Mouse (Mus musculus): ENCODE results near the gene Tldc1. TPM values are rescaled to one million over a fixed set of nuclear protein-coding genes. Genes with fewer than 3 reads are reported as not detected.

Tldc1 gene
- polyA plus RNA-seq, 1 experiment from 2014 or later: 9.1 TPM

DNA sequence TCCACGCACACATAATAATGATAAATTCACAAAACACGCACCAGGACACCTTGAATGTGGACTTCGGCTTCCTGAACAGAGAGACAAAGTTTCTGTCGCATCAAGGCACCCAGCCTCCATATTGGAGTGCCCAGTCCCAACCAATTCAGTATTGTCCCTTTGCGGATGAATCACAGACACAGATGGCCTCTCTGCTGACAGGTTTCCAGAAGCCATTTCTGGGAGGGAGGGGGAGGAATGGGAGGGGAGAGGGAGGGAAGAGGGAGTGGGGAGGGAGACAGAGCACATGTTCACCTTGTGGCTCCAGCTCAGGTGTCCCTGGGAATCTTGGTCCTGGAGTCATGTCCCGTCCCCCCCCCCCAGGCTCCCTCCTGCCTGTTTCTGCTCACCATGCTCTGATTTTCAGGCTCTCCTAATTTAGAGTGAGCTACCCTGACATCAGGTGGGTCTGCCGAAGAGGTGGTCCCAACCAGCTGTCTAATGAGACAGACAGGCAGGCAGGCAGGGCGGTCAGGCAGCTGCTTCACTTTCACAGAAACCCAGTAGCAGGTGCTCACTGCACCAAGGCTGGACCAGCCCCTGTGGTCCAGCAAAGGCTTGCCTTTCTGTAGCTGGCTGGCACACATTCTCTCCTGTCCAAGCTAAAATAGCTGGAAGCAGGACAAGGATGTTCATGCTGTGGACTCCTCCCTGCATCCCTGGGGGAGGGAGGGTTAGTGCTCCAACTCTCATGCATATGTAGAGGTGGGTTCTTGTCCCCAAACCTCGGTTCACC, 10.6 kb upstream of the Tldc1 start:
- Histone ChIP-seq H3K4me2 (replicated peaks; ENCODE audit: low read depth) (no peak overlapping the region), H3K9ac (ENCODE audit: low read length) (no peak overlapping the region), H3K27ac (replicated peaks) (no peak overlapping the region), H3K27me3 (ENCODE audit: control insufficient read depth, insufficient read depth, low read length) (no peaks in the 10 kb centered on the region), H3K4me3 (ENCODE audit: low read depth, low read length) (no peak overlapping the region), H3K36me3 (ENCODE audit: control insufficient read depth, insufficient read depth, low read length) (no peaks in the 10 kb centered on the region), H3K4me1 (replicated peaks; ENCODE audit: control insufficient read depth, insufficient read depth) (0 out of 2 replicates have a peak, but pooled peaks cover 2% of the 10 kb centered on the region), H3K9me3 (ENCODE audit: control insufficient read depth, low read length) (no peaks in the 10 kb centered on the region)
- TF ChIP-seq EP300 (optimal IDR thresholded peaks at IDR 0.05): no peak
- DNase-seq (ENCODE audit: low spot score) (no peak), ATAC-seq (ENCODE audit: low FRiP score, low TSS enrichment) (no peak)
- 79% methylated on average over 9 of the region's 9 CpGs for WGBS

DNA sequence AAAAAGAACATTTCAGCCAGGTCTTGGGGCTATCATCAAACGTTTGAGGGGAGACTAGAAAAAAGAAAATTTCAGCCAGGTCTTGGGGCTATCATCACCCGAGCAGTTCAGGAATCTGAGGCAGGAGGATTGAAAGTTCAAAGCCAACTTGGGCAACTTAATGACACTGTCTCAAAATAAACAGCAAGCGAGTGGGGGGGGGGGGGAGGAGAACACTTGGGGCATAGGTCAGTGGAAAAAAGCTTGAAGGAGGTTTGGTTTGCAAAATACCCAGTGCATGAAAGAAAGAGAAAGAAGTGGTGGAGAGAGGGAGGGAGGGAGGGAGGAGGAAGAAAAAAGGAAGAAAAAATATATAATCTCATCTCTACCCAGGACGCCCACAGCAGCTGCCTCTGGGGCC, 9.1 kb upstream of the Tldc1 start:
- no peak for TF ChIP-seq EP300 (optimal IDR thresholded peaks at IDR 0.05)
- TF ChIP-seq CTCF (IDR thresholded peaks at IDR 0.05; ENCODE audit: low read depth): no peak
- ATAC-seq (ENCODE audit: low FRiP score, low TSS enrichment): no peak
- H3K27me3 ChIP-seq (ENCODE audit: control insufficient read depth, insufficient read depth, low read length): no peaks in the 10 kb centered on the region
- H3K27ac ChIP-seq (replicated peaks): no peak overlapping the region
- no peak overlapping the region for H3K4me3 ChIP-seq (ENCODE audit: low read depth, low read length)
- 43% methylated on average over 4 of the region's 4 CpGs for WGBS
- H3K4me2 ChIP-seq (replicated peaks; ENCODE audit: low read depth): no peak overlapping the region
- H3K9me3 ChIP-seq (ENCODE audit: control insufficient read depth, low read length): no peaks in the 10 kb centered on the region
- H3K9ac ChIP-seq (ENCODE audit: low read length): no peak overlapping the region
- DNase-seq (ENCODE audit: low spot score): no peak
- H3K4me1 ChIP-seq (replicated peaks; ENCODE audit: control insufficient read depth, insufficient read depth): 0 out of 2 replicates have a peak, but pooled peaks cover 2% of the 10 kb centered on the region
- no peaks in the 10 kb centered on the region for H3K36me3 ChIP-seq (ENCODE audit: control insufficient read depth, insufficient read depth, low read length)

DNA sequence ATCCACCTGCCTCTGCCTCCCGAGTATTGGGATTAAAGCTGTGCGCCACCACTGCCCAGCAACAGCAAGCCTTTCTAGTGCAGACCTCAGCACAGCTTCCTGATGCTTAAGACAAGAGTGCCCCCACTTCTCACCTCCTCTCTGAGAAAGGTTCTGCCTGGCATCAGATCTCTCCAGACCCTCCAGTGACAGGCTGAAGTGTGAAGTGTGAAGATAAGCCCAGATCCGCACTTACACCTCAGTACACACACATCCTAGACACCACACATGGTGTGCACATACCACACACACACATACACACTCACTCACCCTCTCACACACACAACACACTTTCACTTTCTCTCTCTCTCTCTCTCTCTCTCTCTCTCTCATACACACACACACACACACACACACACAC, 8.7 kb upstream of the Tldc1 start:
- DNase-seq (ENCODE audit: low spot score): no peak
- no peak for ATAC-seq (ENCODE audit: low FRiP score, low TSS enrichment)
- H3K27me3 ChIP-seq (ENCODE audit: control insufficient read depth, insufficient read depth, low read length): no peaks in the 10 kb centered on the region
- H3K27ac ChIP-seq (replicated peaks): no peak overlapping the region
- TF ChIP-seq EP300 (optimal IDR thresholded peaks at IDR 0.05) (no peak), CTCF (IDR thresholded peaks at IDR 0.05; ENCODE audit: low read depth) (no peak)
- WGBS: 78% methylated on average over 3 of the region's 3 CpGs
- H3K9me3 ChIP-seq (ENCODE audit: control insufficient read depth, low read length): no peaks in the 10 kb centered on the region
- no peaks in the 10 kb centered on the region for H3K36me3 ChIP-seq (ENCODE audit: control insufficient read depth, insufficient read depth, low read length)
- H3K4me2 ChIP-seq (replicated peaks; ENCODE audit: low read depth): no peak overlapping the region
- no peak overlapping the region for H3K9ac ChIP-seq (ENCODE audit: low read length)
- no peak overlapping the region for H3K4me3 ChIP-seq (ENCODE audit: low read depth, low read length)
- 0 out of 2 replicates have a peak, but pooled peaks cover 2% of the 10 kb centered on the region for H3K4me1 ChIP-seq (replicated peaks; ENCODE audit: control insufficient read depth, insufficient read depth)

DNA sequence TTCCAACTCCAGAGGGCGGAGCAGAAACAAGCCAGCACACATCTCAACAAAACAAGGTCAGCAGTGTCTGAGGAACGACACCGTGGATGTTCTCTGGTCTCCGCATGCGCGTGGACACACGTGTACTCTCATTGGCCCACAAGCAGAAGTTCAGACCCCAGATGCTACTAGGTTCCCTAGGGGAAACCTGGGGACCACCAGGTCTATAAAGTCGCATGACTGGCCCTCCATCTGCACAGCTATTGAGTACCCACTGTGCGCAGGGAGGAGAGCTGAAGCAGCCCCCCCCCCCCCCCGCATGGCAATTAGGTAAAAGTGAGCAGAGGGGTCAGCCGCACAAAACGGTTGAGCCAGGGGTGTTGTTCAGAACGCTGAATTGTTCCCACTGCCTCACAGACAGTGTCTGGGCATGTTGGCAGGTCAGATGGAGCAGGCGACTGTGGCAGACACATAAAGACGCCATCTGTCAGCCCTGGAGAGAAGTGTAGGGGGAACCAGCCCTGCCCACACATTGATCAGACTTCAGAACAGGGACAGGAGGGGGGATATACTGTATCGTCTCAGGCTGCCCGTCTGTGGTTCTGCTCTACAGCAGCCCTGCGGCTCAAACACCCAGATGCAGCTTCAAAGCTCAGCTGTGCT, 7.7 kb upstream of the Tldc1 start:
- Histone ChIP-seq H3K27me3 (ENCODE audit: control insufficient read depth, insufficient read depth, low read length) (no peaks in the 10 kb centered on the region), H3K4me1 (replicated peaks; ENCODE audit: control insufficient read depth, insufficient read depth) (no peaks in the 10 kb centered on the region), H3K9me3 (ENCODE audit: control insufficient read depth, low read length) (no peaks in the 10 kb centered on the region), H3K9ac (ENCODE audit: low read length) (no peak overlapping the region), H3K4me2 (replicated peaks; ENCODE audit: low read depth) (no peak overlapping the region), H3K27ac (replicated peaks) (no peak overlapping the region), H3K36me3 (ENCODE audit: control insufficient read depth, insufficient read depth, low read length) (no peaks in the 10 kb centered on the region), H3K4me3 (ENCODE audit: low read depth, low read length) (no peak overlapping the region)
- DNase-seq (ENCODE audit: low spot score): no peak
- TF ChIP-seq CTCF (IDR thresholded peaks at IDR 0.05; ENCODE audit: low read depth) (peak; percentile 21; the same call in 1 of the 2 replicates), EP300 (optimal IDR thresholded peaks at IDR 0.05) (no peak)
- ATAC-seq (ENCODE audit: low FRiP score, low TSS enrichment): no peak
- 56% methylated on average over 18 of the region's 18 CpGs for WGBS

DNA sequence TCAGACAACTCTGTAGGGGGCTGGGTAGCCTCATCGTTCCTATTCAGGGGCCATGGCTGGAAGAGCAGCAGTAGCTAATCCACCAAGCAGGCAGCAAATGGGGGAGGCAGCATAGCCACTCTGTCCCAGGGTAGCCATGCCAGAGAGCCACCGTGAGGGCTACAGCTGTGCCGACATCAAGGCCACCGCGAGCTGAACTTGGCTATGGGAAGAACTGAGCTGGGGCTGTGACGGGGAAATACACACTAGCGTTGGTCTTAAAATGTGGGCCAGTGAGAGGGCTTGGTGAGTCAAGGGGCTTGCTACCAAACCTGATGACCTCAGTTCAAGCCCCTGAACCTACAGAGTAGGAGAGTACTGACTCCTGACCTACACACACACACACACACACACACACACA, 6.5 kb upstream of the Tldc1 start:
- TF ChIP-seq EP300 (optimal IDR thresholded peaks at IDR 0.05) (no peak), CTCF (IDR thresholded peaks at IDR 0.05; ENCODE audit: low read depth) (no peak)
- Histone ChIP-seq H3K27ac (replicated peaks) (no peak overlapping the region), H3K4me3 (ENCODE audit: low read depth, low read length) (no peak overlapping the region), H3K36me3 (ENCODE audit: control insufficient read depth, insufficient read depth, low read length) (no peaks in the 10 kb centered on the region), H3K4me1 (replicated peaks; ENCODE audit: control insufficient read depth, insufficient read depth) (no peaks in the 10 kb centered on the region), H3K4me2 (replicated peaks; ENCODE audit: low read depth) (no peak overlapping the region), H3K9ac (ENCODE audit: low read length) (no peak overlapping the region), H3K9me3 (ENCODE audit: control insufficient read depth, low read length) (no peaks in the 10 kb centered on the region), H3K27me3 (ENCODE audit: control insufficient read depth, insufficient read depth, low read length) (no peaks in the 10 kb centered on the region)
- ATAC-seq (ENCODE audit: low FRiP score, low TSS enrichment) (no peak), DNase-seq (ENCODE audit: low spot score) (no peak)
- 70% methylated on average over 7 of the region's 7 CpGs for WGBS

DNA sequence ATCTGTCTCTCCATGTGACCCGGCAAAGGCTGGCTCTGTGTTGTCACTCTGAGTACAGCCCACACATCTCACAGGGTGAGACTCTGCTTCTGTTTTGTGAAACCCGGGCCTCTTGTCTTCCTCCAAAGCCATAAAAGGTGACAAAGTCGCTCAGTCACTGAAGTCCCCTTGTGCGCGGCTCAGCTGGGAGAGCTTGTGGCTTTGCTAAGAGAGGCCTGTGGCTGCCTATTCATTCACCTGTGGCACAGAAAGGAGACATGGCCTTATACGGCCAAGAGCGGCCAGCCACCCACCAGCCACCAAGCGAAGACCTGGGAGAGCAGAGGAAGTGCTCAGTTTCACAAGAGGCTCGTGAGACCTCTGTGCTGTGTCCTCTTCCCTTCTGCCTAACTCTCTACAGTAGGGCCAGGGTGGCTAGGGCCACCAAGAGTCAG, 5.9 kb upstream of the Tldc1 start:
- WGBS: 62% methylated on average over 9 of the region's 9 CpGs
- Histone ChIP-seq H3K36me3 (ENCODE audit: control insufficient read depth, insufficient read depth, low read length) (no peaks in the 10 kb centered on the region), H3K4me2 (replicated peaks; ENCODE audit: low read depth) (no peak overlapping the region), H3K9me3 (ENCODE audit: control insufficient read depth, low read length) (no peaks in the 10 kb centered on the region), H3K27ac (replicated peaks) (no peak overlapping the region), H3K9ac (ENCODE audit: low read length) (no peak overlapping the region), H3K27me3 (ENCODE audit: control insufficient read depth, insufficient read depth, low read length) (no peaks in the 10 kb centered on the region), H3K4me3 (ENCODE audit: low read depth, low read length) (no peak overlapping the region), H3K4me1 (replicated peaks; ENCODE audit: control insufficient read depth, insufficient read depth) (no peaks in the 10 kb centered on the region)
- ATAC-seq (ENCODE audit: low FRiP score, low TSS enrichment) (no peak), DNase-seq (ENCODE audit: low spot score) (no peak)
- TF ChIP-seq EP300 (optimal IDR thresholded peaks at IDR 0.05) (no peak), CTCF (IDR thresholded peaks at IDR 0.05; ENCODE audit: low read depth) (no peak)
